Mouse (Mus musculus) erythroblast, embryonic 14.5 days (primary cell): ENCODE results near the gene Fyttd1. TPM values are rescaled to one million over a fixed set of nuclear protein-coding genes. Genes with fewer than 3 reads are reported as not detected.
"Not testable (repeated sequence)": the region's sequence is repeated elsewhere in the genome, so short reads cannot be mapped to it uniquely, and the experiment has no call there.

Experiments
- H3K27me3 ChIP-seq: 2 replicates; pipeline ENCODE4 v1.6.1; 2012; ENCODE audit warnings: inconsistent platforms; ENCODE audit not compliant: control insufficient read depth
- H3K36me3 ChIP-seq: 2 replicates; pipeline ENCODE4 v1.6.1; 2012; ENCODE audit warnings: mild to moderate bottlenecking, inconsistent platforms; ENCODE audit not compliant: control insufficient read depth
- H3K4me1 ChIP-seq: 2 replicates; pipeline ENCODE4 v1.6.1; 2012; ENCODE audit warnings: inconsistent platforms; ENCODE audit not compliant: control insufficient read depth
- H3K4me3 ChIP-seq: replicated peaks from 2 replicates; pipeline ENCODE3; 2012; ENCODE audit warnings: moderate library complexity, mild to moderate bottlenecking, inconsistent platforms
- H3K9me3 ChIP-seq: 2 replicates; pipeline ENCODE4 v1.6.1; 2012; ENCODE audit warnings: low read length, inconsistent platforms, mixed read lengths; ENCODE audit not compliant: control insufficient read depth
- GATA1 ChIP-seq: IDR thresholded peaks from 2 replicates; pipeline ENCODE4 v1.6.1; 2012; ENCODE audit warnings: low read length, inconsistent platforms, mixed read lengths
- TAL1 ChIP-seq: IDR thresholded peaks from 3 replicates; pipeline ENCODE4 v1.6.1; 2012; ENCODE audit warnings: low read length, inconsistent platforms, mixed read lengths
- polyA plus RNA-seq: library from polyadenylated mRNA; stranded (reverse); fragments of >175 nt; gene quantifications from 2 replicates; pipeline ENCODE4 v1.2.3, GENCODE M21; 2012

Gene Fyttd1
- polyA plus RNA-seq, 1 experiment: 1.6 TPM

DNA sequence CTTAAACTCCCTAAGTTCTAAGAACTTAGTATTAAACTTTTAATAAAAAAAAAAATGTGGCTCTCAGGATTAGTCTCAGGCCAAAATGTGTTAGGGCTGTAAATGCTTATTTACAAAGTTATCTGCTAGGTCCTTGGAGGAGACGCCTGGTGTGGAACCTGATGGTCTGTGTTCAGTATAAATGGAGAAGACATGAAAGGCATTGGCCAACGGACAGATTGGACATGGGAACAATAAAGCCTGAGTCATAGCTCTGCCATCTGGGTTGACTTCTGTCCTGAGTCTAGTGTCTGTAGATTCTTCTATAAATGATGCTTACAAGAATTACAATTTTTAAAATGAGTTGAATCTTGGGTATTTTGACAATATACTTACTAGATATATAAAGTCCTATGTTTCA lies 28.9 kb downstream of the Fyttd1 start:
- Histone ChIP-seq H3K9me3 (no peaks in the 10 kb centered on the region), H3K36me3 (peaks cover 5% of the 10 kb centered on the region), H3K27me3 (no peaks in the 10 kb centered on the region), H3K4me1 (no peaks in the 10 kb centered on the region), H3K4me3 (no peak overlapping the region)
- TF ChIP-seq GATA1: no peak
- no peak for TF ChIP-seq TAL1

GRCm38 (mm10) chr16:32906727-32907126 lies 29.4 kb downstream of the Fyttd1 start:
- Histone ChIP-seq H3K4me3 (no peak overlapping the region), H3K9me3 (no peaks in the 10 kb centered on the region), H3K4me1 (peaks cover 2% of the 10 kb centered on the region), H3K36me3 (peaks cover 2% of the 10 kb centered on the region), H3K27me3 (no peaks in the 10 kb centered on the region)
- TF ChIP-seq TAL1: no peak
- TF ChIP-seq GATA1: no peak

- Histone ChIP-seq H3K4me3 (peak overlapping the region; percentile 91), H3K9me3 (no peaks in the 10 kb centered on the region), H3K4me1 (peaks cover 33% of the 10 kb centered on the region), H3K36me3 (peaks cover 6% of the 10 kb centered on the region), H3K27me3 (no peaks in the 10 kb centered on the region)
- TF ChIP-seq TAL1 (no peak), GATA1 (no peak)
These were observed 35.9 kb downstream of the Fyttd1 start for GRCm38 (mm10) chr16:32913212-32913611.

DNA sequence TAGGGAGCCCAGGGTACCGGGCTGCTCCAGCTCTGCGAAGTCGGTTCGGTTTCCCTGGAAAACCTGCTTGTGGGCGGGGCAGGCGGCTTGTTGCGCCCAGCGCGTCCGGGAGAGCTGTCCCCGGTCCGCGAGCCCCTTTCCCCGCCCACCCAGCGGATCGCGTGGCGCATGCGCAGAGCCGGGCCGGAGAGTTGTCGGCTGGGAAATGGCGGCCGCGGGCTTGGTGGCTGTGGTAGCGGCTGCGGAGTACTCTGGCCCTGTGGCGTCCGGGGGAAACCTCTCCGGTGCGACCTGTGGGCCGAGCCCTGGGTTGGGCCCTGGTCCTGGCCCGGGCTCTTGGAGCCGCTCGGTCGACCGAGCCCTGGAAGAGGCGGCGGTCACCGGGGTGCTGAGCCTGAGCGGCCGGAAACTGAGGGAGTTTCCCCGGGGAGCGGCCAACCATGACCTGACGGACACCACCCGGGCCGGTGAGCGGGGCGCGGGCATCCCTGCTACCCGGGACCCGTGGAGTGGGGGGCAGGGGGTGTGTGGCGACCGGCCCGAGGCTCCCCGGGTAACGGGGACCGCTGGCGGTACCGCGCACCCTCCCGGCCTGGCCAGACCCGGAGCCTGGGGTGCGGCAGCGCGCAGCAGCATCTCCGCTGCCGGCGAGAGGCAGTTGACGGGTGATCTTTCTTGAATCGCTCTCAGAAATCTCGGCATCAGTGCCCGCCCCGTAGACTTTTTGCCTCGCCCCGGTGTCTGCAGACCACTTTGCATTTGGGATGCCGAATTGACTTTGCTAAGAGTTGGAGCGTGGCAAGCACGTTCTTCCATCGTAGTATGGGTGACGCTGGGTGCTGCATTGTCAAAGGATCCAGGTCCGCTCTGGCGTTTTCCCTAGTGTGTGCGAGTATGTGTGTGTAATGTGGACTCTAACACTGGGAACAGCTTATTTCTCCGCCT lies 36.9 kb downstream of the Fyttd1 start, which contains the start of gene Lrch3:
Gene Lrch3, plus strand, starts transcription at position 164 of the 945 bp plus-strand sequence.
- H3K4me3 ChIP-seq: peak within 1 kb of the TSS; percentile 91
- H3K9me3 ChIP-seq: no peaks in the 10 kb centered on the region
- peaks cover 6% of the 10 kb centered on the region for H3K36me3 ChIP-seq
- no peak for TF ChIP-seq TAL1
- no peak for TF ChIP-seq GATA1
- H3K4me1 ChIP-seq: peaks cover 33% of the 10 kb centered on the region
- H3K27me3 ChIP-seq: no peaks in the 10 kb centered on the region

- TF ChIP-seq TAL1 (no peak), GATA1 (no peak)
- H3K9me3 ChIP-seq: no peaks in the 10 kb centered on the region
- H3K4me3 ChIP-seq: peak overlapping the region; percentile 91
- peaks cover 33% of the 10 kb centered on the region for H3K4me1 ChIP-seq
- no peaks in the 10 kb centered on the region for H3K27me3 ChIP-seq
- peaks cover 15% of the 10 kb centered on the region for H3K36me3 ChIP-seq
These were observed 38.2 kb downstream of the Fyttd1 start for GRCm38 (mm10) chr16:32915292-32916068.

- not testable (repeated sequence) for H3K4me1 ChIP-seq, H3K27me3 ChIP-seq, H3K9me3 ChIP-seq, H3K4me3 ChIP-seq
- peaks cover 26% of the 10 kb centered on the region for H3K36me3 ChIP-seq
These were observed 49.3 kb downstream of the Fyttd1 start for GRCm38 (mm10) chr16:32926629-32927028.

- Histone ChIP-seq H3K27me3 (no peaks in the 10 kb centered on the region), H3K36me3 (peaks cover 27% of the 10 kb centered on the region), H3K9me3 (no peaks in the 10 kb centered on the region), H3K4me3 (no peak overlapping the region), H3K4me1 (peaks cover 6% of the 10 kb centered on the region)
- TF ChIP-seq GATA1 (no peak), TAL1 (no peak)
These were observed 49.7 kb downstream of the Fyttd1 start for GRCm38 (mm10) chr16:32927044-32927443.

DNA sequence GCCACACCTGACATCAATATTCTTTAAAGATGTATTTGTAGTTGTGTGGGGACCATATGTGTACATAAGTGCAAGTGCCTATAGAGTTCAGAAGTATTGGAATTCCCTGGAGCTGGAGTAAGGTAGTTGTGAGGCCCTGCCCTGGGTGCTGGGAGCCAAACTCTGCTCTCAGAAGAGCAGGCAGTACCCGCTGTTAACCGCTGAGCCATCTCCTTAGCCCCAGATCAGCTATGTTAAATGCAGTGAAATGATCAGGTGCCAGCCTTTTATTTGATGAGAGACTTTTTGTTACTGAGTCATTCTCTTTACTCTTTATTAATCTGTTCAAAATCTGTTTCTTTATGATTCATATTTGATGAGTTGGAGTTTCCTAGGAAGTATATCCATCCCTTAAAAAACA lies 52.6 kb downstream of the Fyttd1 start:
- H3K4me1 ChIP-seq: peaks cover 6% of the 10 kb centered on the region
- TF ChIP-seq TAL1: no peak
- no peak for TF ChIP-seq GATA1

GRCm38 (mm10) chr16:32934470-32934869 lies 57.2 kb downstream of the Fyttd1 start:
- H3K27me3 ChIP-seq: no peaks in the 10 kb centered on the region
- TF ChIP-seq GATA1: no peak
- no peak for TF ChIP-seq TAL1
- no peaks in the 10 kb centered on the region for H3K9me3 ChIP-seq
- H3K36me3 ChIP-seq: peaks cover 2% of the 10 kb centered on the region; the same call in 1 of the 2 replicates
- peaks cover 12% of the 10 kb centered on the region for H3K4me1 ChIP-seq
- H3K4me3 ChIP-seq: no peak overlapping the region

More for the DNA sequence above, 52.6 kb downstream of the Fyttd1 start:
- H3K27me3 ChIP-seq: no peaks in the 10 kb centered on the region
- no peaks in the 10 kb centered on the region for H3K9me3 ChIP-seq
- no peak overlapping the region for H3K4me3 ChIP-seq
- peaks cover 14% of the 10 kb centered on the region for H3K36me3 ChIP-seq
